Mouse (Mus musculus): ENCODE data around the gene Otog. TPM values are rescaled to one million over a fixed set of nuclear protein-coding genes. Genes with fewer than 3 reads are reported as not detected.
A peak's percentile ranks its signal among the peaks of the same experiment; 100 is the strongest.

The Otog gene
- total RNA-seq (2021) = under 1 TPM; 0.07 TPM
- long read RNA-seq = 0 reads

DNA sequence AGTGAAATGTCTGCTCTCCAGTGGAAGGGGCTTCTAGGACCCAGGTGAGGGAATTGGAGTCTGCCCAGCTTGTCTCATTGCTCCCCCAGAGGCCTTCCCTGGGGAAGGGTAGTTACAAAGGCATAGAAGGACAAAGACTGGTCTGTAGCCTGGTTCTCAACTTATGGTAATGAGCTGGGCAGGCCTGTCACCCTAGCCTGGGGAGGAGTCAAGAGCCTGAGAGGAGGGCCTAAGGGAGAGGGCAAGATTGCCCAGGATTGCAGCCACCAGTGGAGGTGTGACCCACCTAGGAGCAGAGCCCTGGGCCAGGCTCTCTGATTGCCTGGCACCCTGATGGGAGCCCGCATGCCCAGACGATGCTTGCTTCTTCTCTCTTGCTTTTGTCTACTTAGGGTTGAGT, at the start of gene Otog:
Otog (plus strand) TSS at position 292 of the 400 bp plus-strand sequence.
- DNase-seq (ENCODE audit: low spot score in 2 of 2) = no peak

DNA sequence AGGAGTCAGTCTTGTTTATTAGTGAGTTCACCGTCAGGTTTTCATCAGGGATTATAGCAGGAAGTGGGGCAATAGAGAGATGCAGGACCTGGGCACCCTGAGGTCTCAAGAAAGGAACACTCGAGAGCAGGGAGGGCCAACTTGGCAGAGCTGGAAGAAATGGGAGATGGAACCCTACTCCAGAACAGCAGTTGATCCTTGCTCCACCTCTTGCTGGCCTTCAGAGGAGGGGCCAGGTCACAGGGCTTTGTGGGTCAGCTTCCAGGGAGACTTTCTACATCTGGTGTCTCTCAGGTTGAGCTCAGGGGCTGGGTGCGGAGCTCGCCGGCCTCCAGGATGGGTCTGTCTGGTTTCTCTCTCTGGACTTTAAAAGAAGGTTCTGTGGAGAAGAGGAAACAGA, 45.4 kb upstream of the Otog start:
- no peak for DNase-seq (ENCODE audit: low spot score in 2 of 2)

DNA sequence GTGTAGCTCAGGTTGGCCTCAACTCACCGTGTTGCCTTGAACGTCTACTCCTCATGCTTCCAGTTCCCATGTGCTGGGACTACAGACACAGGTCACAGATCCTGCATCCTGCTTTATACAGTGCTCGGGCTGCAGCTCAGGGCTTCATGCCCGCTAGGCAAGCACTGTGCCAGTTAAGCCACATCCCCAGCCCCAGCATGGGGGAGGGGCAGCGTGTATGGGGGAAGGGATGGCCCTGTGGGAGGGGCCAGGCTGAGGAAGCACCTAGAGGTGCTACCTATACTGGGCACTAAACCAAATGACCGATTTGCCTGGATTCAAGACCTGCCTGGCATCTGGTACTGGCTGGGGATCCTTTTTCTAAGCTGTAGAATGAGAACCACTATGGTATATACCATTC, 40.8 kb upstream of the Otog start:
- DNase-seq (ENCODE audit: low spot score in 2 of 2) = no peak

DNA sequence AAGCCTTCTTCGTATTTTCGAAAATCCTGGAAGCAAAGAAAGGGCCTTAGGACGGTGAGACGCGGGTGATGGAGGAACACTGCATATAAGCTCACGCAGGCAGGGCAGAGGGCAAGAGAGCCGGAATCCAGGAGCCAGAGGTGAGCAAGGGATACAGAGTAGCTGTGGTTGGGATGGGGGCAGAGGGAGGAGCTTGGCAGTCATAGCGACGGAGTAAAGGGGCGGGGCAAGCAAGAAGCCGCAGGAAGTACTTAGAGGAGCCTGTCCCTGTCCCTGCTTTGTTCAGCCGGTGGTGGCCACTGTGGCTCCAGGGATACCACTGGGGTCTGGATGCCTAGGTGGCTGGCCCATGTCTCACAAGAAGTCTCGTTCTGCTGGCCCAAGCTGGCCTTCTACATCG, 39.1 kb upstream of the Otog start:
- no peak for DNase-seq (ENCODE audit: low spot score in 2 of 2)

DNA sequence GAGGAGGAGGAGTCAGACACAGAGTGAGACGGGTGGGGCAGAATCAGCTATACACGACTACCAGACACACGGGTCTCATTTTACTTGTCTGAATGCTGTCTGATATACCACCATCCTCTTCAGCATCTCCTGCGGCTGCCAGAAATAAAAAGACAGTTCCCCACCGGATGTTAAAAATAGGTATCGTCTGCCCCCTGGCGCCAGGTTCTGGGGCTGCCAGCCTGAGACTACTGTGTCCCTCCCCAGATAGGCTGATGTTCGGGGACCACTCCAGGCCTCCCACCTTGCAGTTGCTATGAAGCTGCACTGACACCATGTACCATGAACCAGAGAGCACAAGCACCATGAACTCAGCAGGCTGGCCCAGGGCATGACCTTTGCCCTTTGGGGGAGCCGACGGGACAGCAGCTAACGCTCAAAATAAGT, 36.7 kb upstream of the Otog start:
- peak; percentile 76 to 82 for DNase-seq (ENCODE audit: low spot score in 2 of 2)

DNA sequence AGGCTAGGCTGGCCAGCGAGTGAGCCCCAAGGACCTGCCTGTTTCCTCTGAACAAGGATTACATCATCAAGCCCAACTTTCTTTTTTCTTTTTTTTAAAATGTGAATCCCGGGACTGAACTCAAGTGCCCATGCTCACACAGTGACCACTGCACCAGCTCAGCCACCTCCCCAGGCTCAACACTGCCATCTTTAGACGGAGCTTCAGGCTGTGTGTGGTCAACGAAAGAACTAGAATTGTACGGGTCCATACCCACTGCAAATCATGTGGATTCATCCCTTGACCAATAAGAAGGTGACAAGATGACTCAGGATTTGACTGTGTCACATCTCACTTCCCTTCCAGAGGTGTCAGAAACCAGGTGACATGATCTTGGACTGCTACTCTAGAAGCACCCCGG, 36.0 kb upstream of the Otog start:
- DNase-seq (ENCODE audit: low spot score in 2 of 2) = no peak

DNA sequence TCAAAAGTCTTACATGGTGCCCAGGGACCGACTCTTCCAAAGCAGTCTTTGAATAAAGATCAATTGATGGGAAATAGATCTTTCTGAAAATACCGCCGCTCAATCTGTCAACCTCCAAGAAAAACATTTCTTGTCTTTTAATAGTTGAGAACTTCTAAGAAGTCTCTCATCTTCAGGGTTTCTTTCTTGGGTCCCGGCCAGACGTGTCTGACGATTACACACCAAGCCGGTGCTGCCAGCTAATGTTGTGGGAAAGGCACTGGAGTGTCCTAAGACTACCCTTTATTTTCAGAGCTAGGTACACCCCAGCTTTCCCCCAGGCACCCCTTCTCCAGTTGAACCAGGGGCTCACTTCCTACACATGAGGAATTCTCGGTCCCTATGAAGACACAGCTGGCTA, 32.7 kb upstream of the Otog start:
- peak in 1 of 2 experiments; percentile 29 for DNase-seq (ENCODE audit: low spot score in 2 of 2)

DNA sequence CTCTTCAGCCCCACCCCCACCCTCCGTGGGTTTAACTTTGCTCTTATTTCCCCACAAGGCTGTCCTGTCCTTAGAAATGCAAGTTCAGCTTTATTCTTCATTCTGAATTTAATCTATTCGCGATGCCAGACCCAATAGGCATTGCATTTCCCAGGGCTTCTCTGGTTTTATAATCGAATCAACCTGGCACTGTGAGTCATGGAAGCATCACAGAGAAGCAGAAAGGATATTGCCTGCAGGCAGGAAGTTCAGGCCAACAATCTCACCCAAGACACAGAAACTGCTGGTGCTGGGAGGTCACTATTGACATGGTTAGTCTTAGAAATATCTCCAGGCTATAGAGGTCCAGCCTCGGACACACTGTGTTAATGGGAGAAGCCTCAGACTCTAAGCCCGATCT, 30.5 kb upstream of the Otog start:
- no peak for DNase-seq (ENCODE audit: low spot score in 2 of 2)

DNA sequence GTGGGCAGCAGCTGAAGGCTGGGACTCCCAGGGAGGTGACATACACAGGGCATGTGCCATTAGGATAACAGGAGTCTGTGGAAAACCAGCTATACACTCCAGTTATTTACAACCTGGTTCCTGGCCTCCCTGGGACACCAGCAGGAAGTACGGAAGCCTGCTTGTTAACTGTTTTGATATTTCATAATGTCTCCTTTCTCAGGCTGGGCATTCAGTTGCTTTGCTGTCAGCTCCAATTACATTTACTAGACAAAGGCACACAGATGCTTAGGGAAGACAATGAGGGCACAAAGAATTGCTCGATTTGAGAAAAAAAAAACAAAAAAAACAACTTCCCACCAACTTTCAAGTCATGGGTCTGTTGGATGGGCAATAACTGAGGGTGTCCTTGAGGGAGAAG, 24.3 kb upstream of the Otog start:
- no peak for DNase-seq (ENCODE audit: low spot score in 2 of 2)

DNA sequence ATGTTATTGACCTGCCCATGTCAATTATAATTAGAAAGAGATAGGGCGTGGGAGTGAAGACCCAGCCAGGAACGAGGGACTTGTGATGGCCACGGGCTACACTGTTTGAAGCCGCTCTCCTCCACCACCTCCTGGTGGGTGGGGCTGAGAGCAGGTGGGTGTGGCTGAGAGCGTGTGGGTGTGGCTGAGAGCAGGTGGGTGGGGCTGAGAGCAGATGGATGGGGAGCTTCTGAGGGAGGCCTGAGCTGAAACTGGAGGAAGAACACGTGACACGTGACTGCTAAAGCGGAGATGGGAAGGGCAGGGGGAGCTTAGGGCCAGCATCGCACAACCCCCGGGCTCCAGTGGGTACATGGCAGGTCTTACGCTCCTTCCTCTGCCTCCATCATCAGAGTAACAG, 22.4 kb upstream of the Otog start:
- DNase-seq (ENCODE audit: low spot score in 2 of 2) = no peak

DNA sequence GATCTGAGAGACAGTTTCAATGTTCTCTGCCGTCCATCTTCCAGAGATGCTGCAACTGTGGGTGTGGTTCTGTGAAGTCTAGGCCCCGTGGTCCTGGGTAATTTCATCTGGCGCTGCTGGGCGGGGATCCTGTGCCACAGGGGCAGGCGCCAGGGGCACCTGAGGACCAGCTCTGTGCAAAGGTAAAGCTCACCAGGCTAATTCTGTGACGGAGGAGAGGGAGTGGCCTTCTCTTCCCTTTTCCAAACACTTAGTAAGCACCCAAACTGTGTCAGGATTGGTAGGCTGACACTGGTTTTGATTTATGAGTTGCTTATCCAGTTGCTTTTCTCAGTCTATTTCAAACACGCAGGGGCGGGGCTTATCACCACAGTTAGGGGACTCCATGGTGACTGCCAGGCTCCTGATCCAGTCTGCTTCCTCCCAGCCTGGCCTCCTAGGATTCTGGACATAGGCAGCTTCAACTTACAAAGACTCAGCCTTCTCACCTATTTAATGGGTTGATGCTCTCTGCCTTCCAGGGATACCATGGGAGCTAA, 20.1 kb upstream of the Otog start:
- DNase-seq (ENCODE audit: low spot score in 2 of 2) = no peak

DNA sequence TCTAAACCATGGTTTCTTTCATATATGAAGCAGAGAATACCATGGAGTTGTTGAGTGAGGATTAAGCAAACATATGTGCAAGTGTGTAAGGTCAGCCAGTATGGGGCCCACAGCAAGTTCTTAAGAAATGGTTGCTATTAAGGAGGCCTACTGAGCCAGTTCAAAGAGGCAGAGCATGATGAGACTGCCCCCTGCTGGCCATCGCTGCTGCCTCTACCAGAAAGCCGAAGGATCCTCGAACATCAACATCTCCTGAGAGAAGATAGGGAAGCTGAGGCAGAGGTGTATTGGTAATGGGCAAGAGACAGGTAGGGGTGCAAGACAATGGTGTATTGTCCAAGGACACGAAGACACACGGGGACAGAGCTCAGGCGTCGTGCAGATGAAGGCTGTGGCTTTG, 14.5 kb upstream of the Otog start:
- peak; percentile 70 to 71 for DNase-seq (ENCODE audit: low spot score in 2 of 2)

DNA sequence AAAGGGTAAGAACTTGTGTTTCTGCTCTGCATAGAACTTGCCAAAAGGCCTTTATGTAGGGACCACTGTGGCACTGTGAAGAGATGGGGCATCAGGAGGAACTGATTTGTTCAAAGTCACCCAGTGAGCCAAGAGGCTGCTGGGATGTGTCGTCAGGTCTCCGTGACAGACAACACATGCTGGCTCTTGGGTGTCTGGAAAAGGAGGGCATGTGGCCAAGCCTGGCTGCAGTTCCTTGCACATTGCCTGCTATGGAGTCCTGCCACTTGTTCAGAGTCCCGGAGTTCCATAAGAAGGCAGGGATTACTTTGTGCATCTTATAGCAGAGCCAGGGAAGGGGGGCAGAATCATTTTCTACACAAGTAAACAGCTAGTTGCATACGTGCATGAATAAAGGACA, 13.9 kb upstream of the Otog start:
- DNase-seq (ENCODE audit: low spot score in 2 of 2) = peak; percentile 30 to 58

DNA sequence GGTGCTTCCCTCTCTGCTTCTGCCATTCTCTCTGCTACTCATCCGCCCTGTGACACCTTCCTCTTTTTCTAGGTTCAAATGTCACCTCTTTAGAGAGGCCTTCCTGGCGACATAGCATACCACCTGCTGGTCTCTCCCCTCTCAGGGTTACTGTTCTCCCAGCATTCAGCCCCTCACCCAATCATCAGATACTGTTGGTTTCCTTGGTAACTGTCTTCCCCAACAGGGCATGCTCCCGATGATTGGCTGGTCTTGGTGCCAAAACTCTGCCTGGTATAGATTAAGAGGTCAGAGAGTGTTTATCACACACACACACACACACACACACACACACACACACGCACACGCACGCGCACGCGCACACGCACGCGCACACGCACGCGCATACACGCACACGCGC, 4.8 kb upstream of the Otog start:
- DNase-seq (ENCODE audit: low spot score in 2 of 2) = peak; percentile 15 to 27

DNA sequence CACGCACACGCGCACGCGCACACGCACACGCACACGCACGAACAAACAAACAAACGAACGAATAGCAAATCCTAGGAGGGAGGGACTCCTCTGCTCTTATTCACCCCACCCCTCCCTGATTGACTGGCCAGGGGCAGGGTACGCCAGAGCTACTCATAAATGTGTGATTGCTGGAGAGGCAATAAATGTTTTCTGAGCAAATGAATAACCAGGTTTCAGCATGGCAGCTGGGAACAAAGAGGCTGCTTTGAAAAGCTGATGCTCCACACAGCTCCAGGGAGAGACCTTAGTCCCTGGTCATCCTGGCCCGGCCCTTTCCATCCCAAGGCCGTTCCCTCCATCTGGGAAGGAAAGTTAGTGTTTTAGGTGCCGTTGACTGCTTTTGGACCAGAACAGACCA, 4.4 kb upstream of the Otog start:
- DNase-seq (ENCODE audit: low spot score in 2 of 2) = no peak

DNA sequence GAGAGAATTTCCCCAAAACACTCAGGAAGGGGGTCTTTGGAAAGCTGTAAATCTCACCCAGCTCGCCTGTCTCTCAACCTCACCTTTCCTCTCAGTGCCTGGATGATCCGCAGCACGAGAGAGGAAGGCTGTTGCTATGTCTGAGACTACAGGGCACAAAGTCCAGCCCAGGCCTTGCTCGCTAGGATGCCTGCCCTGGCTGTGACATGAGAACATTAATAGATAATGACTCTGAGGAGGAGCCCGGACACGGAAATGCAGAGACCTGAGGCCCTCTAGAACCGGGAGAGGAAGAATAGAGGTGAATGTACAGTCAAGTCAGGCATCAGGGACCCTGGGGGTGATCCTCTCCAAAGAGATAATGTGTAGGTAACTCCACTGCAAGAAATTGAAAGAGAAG, 3.6 kb upstream of the Otog start:
- no peak for DNase-seq (ENCODE audit: low spot score in 2 of 2)

DNA sequence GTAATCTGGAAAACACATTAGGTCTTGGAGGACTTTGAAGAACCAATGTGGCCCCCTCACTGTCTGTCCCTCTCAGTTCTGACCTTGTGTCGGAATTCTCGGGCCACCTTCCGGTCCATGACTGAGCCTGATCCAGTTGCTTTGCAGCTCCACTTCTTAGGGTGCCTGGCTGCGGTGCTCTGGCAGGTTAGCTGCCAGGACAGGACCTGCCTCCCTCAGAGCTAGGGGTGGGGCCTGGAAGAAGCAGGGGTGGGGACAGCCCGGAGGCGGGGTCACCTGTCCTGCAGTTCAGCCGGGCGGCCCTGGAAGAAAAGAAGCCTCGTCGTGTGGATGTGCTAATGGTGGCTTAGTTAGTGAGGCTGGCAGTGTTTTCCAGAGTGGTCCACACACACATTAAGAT, 2.4 kb upstream of the Otog start, which contains the start of gene Ush1c:
Ush1c (minus strand) TSS at position 158 of the 400 bp plus-strand sequence.
- DNase-seq (ENCODE audit: low spot score in 2 of 2) = no peak

DNA sequence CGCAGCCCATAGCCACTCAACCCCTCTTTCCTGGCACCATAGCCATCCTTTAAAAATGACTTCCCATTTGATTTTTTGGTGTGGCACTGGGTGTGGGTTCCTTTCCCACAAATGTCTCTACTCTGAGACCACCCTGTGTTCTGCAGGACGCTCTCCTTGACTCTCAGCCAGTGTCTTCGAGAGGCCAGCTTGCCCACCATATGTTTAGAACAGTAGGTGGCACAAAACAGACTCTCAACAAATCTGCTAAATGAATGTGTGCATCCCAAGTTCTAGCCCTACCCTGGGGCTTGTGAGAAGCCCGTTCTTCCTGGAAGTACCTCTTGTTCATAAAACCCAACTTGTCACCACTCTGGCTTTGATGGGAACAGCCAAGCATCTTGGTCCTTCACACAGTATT, 696 bp upstream of the Otog start:
- no peak for DNase-seq (ENCODE audit: low spot score in 2 of 2)

DNA sequence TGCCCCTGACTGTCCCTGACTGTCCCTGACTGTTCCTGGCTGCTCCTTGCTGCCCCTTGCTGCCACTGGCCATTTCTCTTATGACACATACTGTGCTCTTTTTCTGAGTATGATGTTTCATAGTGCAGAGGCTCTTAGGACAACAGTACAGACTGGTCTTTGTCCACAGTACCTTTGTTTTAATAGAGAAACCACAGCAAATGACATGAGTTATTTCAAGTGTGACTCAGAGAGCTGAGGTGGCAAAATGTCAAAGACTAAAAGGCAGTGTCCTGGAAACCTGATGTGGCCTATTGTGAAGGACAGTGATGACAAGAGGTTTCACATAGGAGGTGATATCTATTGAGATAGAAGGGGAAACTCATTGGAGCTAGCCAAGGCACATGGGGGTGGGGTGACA, 6.1 kb downstream of the Otog start:
- DNase-seq (ENCODE audit: low spot score in 2 of 2) = no peak

DNA sequence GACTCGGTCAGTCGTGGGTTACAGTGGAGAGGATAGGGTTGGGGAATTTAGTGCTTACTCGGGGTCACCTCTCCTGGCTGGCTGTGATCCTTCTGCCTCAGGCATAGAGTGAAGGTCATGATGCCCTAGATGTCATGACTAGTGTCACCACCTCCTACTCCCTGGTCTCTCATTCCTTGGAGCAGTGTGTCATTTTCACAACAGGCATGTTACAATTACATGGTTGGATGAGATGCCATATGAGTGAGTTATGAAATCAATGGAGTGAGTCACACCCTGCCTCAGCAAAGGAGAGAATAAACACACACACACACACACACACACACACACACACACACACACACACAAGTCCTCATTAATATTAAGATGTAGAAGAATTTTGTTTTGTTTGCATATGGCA, 6.8 kb downstream of the Otog start:
- no peak for DNase-seq (ENCODE audit: low spot score in 2 of 2)

DNA sequence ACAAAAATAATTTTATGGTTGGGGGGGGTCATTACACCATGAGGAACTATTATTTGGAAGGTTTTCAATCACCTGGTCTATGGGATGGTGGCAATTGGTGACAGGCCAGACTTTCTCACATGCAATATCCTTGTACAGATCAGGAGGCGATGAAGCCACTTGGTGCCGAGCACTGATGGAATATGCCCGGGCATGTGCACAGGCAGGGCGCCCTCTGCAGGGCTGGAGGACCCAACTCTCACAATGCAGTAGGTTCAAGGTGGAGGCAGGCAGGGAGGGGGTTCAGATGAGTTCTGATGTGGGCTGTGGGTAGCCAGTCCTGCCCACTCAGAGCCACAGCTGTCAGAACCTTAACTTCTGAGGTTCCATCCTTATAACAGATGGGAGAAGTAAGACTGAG, 11.1 kb downstream of the Otog start:
- DNase-seq (ENCODE audit: low spot score in 2 of 2) = no peak

DNA sequence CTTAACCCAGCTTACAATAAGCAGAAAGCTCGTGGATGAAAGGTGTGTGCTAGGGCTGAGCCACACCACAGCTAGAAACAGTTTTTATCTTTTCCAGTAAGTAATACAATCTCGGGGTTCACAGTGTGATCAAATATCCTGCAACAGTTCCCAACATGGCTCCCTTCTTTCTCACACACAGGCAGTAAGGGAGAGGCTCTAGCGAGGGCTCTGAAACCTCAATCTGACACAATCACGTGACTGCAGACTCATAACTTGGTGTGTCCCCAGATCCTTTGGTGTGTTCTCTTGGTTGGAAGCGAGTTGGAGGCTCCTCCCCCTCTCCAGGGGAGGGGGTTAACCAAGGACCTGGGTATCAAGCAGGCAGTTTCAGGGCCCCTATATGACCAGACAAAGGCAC, 35.4 kb downstream of the Otog start:
- DNase-seq (ENCODE audit: low spot score in 2 of 2) = no peak

DNA sequence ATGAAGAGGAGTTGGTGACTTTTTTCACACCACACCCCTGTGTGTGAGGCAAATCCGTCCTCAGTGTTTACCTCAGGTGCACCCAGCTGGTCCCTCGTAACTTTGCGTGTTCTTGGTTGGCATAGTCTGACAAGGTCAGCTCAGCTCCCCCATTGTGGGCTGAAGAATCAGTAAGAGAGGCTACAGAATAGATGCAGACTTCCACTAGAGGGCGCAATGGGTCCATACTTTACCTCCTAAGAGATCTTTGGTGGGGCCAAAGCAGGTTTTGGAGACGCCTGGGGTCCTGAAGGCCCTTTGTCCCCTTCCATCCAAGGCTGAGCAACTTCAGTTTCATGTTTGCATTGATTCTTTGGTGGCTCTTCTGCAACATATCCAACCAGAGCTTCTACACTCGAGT, 39.2 kb downstream of the Otog start:
- peak; percentile 75 to 79 for DNase-seq (ENCODE audit: low spot score in 2 of 2)

DNA sequence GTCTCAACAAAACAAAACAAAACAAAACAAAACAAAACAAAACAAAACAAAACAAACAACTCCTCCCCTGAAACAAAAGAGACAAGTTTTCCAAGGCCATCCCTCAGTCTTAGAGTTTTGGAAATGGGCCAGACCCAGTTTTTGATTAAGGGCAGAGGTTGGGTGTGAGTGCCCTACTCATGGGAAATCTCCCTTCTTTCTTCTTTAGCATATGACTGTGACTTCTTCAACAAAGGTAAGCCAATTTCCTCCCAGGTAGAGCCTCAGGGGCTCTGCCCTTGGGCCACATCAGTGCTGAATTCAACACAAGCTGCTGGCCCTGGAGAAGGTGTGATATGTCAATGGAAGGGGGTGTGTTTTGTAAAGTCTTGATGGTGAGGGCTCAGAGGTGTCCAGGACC, 40.1 kb downstream of the Otog start:
- DNase-seq (ENCODE audit: low spot score in 2 of 2) = no peak
